Mouse (Mus musculus) myocyte (in vitro differentiated cells): ENCODE data around the gene Chst15.

Experiments
- MYOD1 ChIP-seq, 3 experiments: IDR thresholded peaks; one replicate each; pipeline ENCODE4 v1.6.1; 2011; ENCODE audit warnings: control low read depth in 2 of 3, low read depth in 2 of 3, mild to moderate bottlenecking in 2 of 3, moderate library complexity in 1 of 3; ENCODE audit not compliant: insufficient read length in 2 of 3, control insufficient read depth in 1 of 3
- POLR2A ChIP-seq: IDR thresholded peaks from one replicate; pipeline ENCODE4 v1.6.1; 2011; ENCODE audit warnings: low read depth, mild to moderate bottlenecking, control low read depth, moderate library complexity; ENCODE audit not compliant: insufficient read length
- POLR2AphosphoS2 ChIP-seq: IDR thresholded peaks from one replicate; pipeline ENCODE4 v1.6.1; 2011; ENCODE audit warnings: low read depth, control low read depth; ENCODE audit not compliant: insufficient read length

- TF ChIP-seq POLR2A (peak; percentile 38), POLR2AphosphoS2 (no peak), MYOD1 (IDR thresholded peaks at IDR 0.05; ENCODE audit: control insufficient read depth in 1 of 3, insufficient read length in 2 of 3, low read depth in 2 of 3) (peak in 2 of 3 experiments; percentile 58 to 70)
Observed at GRCm38 (mm10) chr7:132316101-132317035, 660 bp downstream of the Chst15 start.
